Mouse (Mus musculus) bone marrow macrophage, adult 2 months (primary cell): Measurements from ENCODE around the gene Maats1.

Experiments used
- CTCF ChIP-seq: IDR thresholded peaks from 2 replicates; pipeline ENCODE4 v1.5.1; 2012; ENCODE audit warnings: low read depth, mild to moderate bottlenecking, low read length, moderate library complexity
- POLR2A ChIP-seq: IDR thresholded peaks from 2 replicates; pipeline ENCODE4 v1.6.1; 2012; ENCODE audit warnings: mild to moderate bottlenecking, low read depth, low read length, borderline replicate concordance

DNA sequence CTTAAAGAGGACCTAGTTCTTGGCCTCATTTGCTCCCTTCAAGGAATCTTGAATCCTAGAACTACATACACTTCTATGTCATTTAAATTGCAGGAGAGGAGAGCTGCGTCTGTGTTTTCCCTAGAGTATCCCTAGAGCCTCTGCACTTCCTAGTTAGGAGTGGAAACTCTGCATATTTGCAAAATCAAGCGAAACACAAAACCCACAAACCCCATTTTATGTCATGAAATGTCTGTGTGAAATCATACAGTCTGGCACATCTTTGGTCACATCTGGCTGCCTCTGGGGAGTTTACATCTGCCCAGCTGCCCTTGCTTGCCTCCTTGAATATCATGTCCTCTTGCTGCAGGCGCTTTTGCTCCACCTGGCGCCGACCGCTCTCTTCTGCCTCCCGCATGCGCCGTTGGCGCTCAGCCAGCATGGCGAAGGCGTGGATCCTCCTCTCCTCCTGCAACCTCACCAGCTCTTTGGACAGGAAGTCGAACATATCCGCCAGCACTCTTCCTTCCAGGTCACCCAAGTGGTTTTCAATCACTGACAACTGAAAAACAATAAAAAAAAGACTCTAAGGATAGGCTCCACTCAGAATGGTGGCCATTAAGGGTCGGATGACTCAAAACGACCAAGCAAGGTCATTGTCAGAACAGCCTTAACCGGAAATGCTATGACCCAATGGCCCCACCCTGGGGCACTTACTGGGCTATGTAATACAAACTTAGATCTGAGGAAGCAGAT is 37.3 kb downstream of the Maats1 start:
- TF ChIP-seq CTCF: no peak
- TF ChIP-seq POLR2A: no peak
